Mouse (Mus musculus): ENCODE results near the gene Pla2g6. TPM values are rescaled to one million over a fixed set of nuclear protein-coding genes. Genes with fewer than 3 reads are reported as not detected.

Pla2g6 gene
- polyA plus RNA-seq, 2 experiments, result 12.7 to 21.8 TPM

- H3K36me3 ChIP-seq (ENCODE audit: control insufficient read depth, insufficient read depth, low read length), result no peaks in the 10 kb centered on the region
- H3K27ac ChIP-seq (replicated peaks; ENCODE audit: low read depth, low read length), result no peak overlapping the region
- H3K4me3 ChIP-seq (replicated peaks; ENCODE audit: low read length), result no peak overlapping the region
- H3K9ac ChIP-seq (ENCODE audit: low read depth, low read length, severe bottlenecking), result no peak overlapping the region
- TF ChIP-seq POLR2A (IDR thresholded peaks at IDR 0.05; ENCODE audit: borderline replicate concordance, extremely low read depth, insufficient read depth, insufficient read length), result no peak
- whole genome bisulfite sequencing, result 92% methylated on average over 6 of the region's 6 CpGs
- no peaks in the 10 kb centered on the region for H3K9me3 ChIP-seq (ENCODE audit: control insufficient read depth, low read length)
- no peaks in the 10 kb centered on the region for H3K4me1 ChIP-seq (ENCODE audit: control insufficient read depth, insufficient read depth, low read length)
- ATAC-seq (ENCODE audit: low FRiP score, low read depth) (no peak), DNase-seq (ENCODE audit: low spot score) (no peak)
- H3K4me2 ChIP-seq (replicated peaks; ENCODE audit: low read depth, low read length, severe bottlenecking), result no peak overlapping the region
- peaks cover 15% of the 10 kb centered on the region; the same call in 1 of the 2 replicates for H3K27me3 ChIP-seq (ENCODE audit: control insufficient read depth, insufficient read depth, low read length)
Measured at GRCm38 (mm10) chr15:79263726-79264125, 64.5 kb downstream of the Pla2g6 start.

- Histone ChIP-seq H3K27me3 (ENCODE audit: control insufficient read depth, insufficient read depth, low read length) (peaks cover 15% of the 10 kb centered on the region; the same call in 1 of the 2 replicates), H3K4me1 (ENCODE audit: control insufficient read depth, insufficient read depth, low read length) (no peaks in the 10 kb centered on the region), H3K27ac (replicated peaks; ENCODE audit: low read depth, low read length) (no peak overlapping the region), H3K9me3 (ENCODE audit: control insufficient read depth, low read length) (no peaks in the 10 kb centered on the region), H3K9ac (ENCODE audit: low read depth, low read length, severe bottlenecking) (no peak overlapping the region), H3K4me3 (replicated peaks; ENCODE audit: low read length) (no peak overlapping the region), H3K4me2 (replicated peaks; ENCODE audit: low read depth, low read length, severe bottlenecking) (0 out of 2 replicates have a peak overlapping the region, but pooled peaks have one; percentile 97), H3K36me3 (ENCODE audit: control insufficient read depth, insufficient read depth, low read length) (no peaks in the 10 kb centered on the region)
- WGBS, result 97% methylated on average over 3 of the region's 3 CpGs
- DNase-seq (ENCODE audit: low spot score) (no peak), ATAC-seq (ENCODE audit: low FRiP score, low read depth) (no peak)
- no peak for TF ChIP-seq POLR2A (IDR thresholded peaks at IDR 0.05; ENCODE audit: borderline replicate concordance, extremely low read depth, insufficient read depth, insufficient read length)
Measured at GRCm38 (mm10) chr15:79262786-79263309, 65.3 kb downstream of the Pla2g6 start.

GRCm38 (mm10) chr15:79262375-79262774, 65.8 kb downstream of the Pla2g6 start:
- peak overlapping the region; percentile 58 for H3K4me3 ChIP-seq (replicated peaks; ENCODE audit: low read length)

GRCm38 (mm10) chr15:79261757-79262156, 66.4 kb downstream of the Pla2g6 start:
- DNase-seq (ENCODE audit: low spot score) (no peak), ATAC-seq (ENCODE audit: low FRiP score, low read depth) (peak; percentile 54)
- Histone ChIP-seq H3K9me3 (ENCODE audit: control insufficient read depth, low read length) (no peaks in the 10 kb centered on the region), H3K4me1 (ENCODE audit: control insufficient read depth, insufficient read depth, low read length) (no peaks in the 10 kb centered on the region), H3K27me3 (ENCODE audit: control insufficient read depth, insufficient read depth, low read length) (peaks cover 15% of the 10 kb centered on the region; the same call in 1 of the 2 replicates), H3K9ac (ENCODE audit: low read depth, low read length, severe bottlenecking) (peak overlapping the region; percentile 55), H3K36me3 (ENCODE audit: control insufficient read depth, insufficient read depth, low read length) (no peaks in the 10 kb centered on the region), H3K27ac (replicated peaks; ENCODE audit: low read depth, low read length) (no peak overlapping the region), H3K4me2 (replicated peaks; ENCODE audit: low read depth, low read length, severe bottlenecking) (peak overlapping the region; percentile 97), H3K4me3 (replicated peaks; ENCODE audit: low read length) (peak overlapping the region; percentile 58)
- TF ChIP-seq POLR2A (IDR thresholded peaks at IDR 0.05; ENCODE audit: borderline replicate concordance, extremely low read depth, insufficient read depth, insufficient read length), result no peak
- WGBS, result 0% methylated on average over 20 of the region's 28 CpGs

More at GRCm38 (mm10) chr15:79262375-79262774, 65.8 kb downstream of the Pla2g6 start:
- Histone ChIP-seq H3K9me3 (ENCODE audit: control insufficient read depth, low read length) (no peaks in the 10 kb centered on the region), H3K27me3 (ENCODE audit: control insufficient read depth, insufficient read depth, low read length) (peaks cover 15% of the 10 kb centered on the region; the same call in 1 of the 2 replicates), H3K36me3 (ENCODE audit: control insufficient read depth, insufficient read depth, low read length) (no peaks in the 10 kb centered on the region), H3K27ac (replicated peaks; ENCODE audit: low read depth, low read length) (no peak overlapping the region), H3K9ac (ENCODE audit: low read depth, low read length, severe bottlenecking) (no peak overlapping the region), H3K4me2 (replicated peaks; ENCODE audit: low read depth, low read length, severe bottlenecking) (peak overlapping the region; percentile 97), H3K4me1 (ENCODE audit: control insufficient read depth, insufficient read depth, low read length) (no peaks in the 10 kb centered on the region)
- DNase-seq (ENCODE audit: low spot score), result peak; percentile 25
- TF ChIP-seq POLR2A (IDR thresholded peaks at IDR 0.05; ENCODE audit: borderline replicate concordance, extremely low read depth, insufficient read depth, insufficient read length), result no peak
- ATAC-seq (ENCODE audit: low FRiP score, low read depth), result no peak
- WGBS, result 23% methylated on average over 13 of the region's 13 CpGs

GRCm38 (mm10) chr15:79261095-79261725, 67.0 kb downstream of the Pla2g6 start:
- Histone ChIP-seq H3K27me3 (ENCODE audit: control insufficient read depth, insufficient read depth, low read length) (peaks cover 15% of the 10 kb centered on the region; the same call in 1 of the 2 replicates), H3K4me3 (replicated peaks; ENCODE audit: low read length) (peak overlapping the region; percentile 58), H3K4me1 (ENCODE audit: control insufficient read depth, insufficient read depth, low read length) (no peaks in the 10 kb centered on the region), H3K36me3 (ENCODE audit: control insufficient read depth, insufficient read depth, low read length) (no peaks in the 10 kb centered on the region), H3K9ac (ENCODE audit: low read depth, low read length, severe bottlenecking) (peak overlapping the region; percentile 55), H3K27ac (replicated peaks; ENCODE audit: low read depth, low read length) (no peak overlapping the region), H3K9me3 (ENCODE audit: control insufficient read depth, low read length) (no peaks in the 10 kb centered on the region), H3K4me2 (replicated peaks; ENCODE audit: low read depth, low read length, severe bottlenecking) (peak overlapping the region; percentile 97)
- no peak for TF ChIP-seq POLR2A (IDR thresholded peaks at IDR 0.05; ENCODE audit: borderline replicate concordance, extremely low read depth, insufficient read depth, insufficient read length)
- WGBS, result under 1% methylated on average over 27 of the region's 62 CpGs
- peak; percentile 38 for DNase-seq (ENCODE audit: low spot score)
- peak; percentile 76 for ATAC-seq (ENCODE audit: low FRiP score, low read depth)

Measured in limb, embryonic 14.5 days (tissue).